Mouse (Mus musculus): ENCODE measurements at regions not wholly inside any gene's neighbourhood (a gene's known extent, or its start where the extent isn't known, plus 50 kb on each side); places are given as distances from the start of the nearest gene placed in this dataset.

DNA sequence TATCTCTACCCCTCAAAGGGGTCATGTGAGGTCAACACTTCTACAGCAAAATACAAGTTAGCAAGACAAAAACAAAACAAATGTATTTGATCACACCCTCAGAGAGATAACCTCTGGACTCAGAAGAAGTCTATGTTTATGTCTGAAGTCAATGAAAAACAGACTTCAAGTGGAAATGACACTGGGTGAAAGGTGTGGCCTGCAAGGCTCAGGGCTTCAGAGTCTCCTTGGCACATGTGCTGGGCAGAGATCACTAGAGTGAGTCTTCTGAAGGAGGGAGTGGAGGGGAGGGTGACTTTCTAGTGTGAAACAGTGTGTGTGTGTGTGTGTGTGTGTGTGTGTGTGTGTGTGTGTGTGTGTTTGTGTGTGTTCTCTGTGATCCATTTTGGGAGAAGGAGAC lies 68.2 kb downstream of the Il12a start:
- TF ChIP-seq CTCF (IDR thresholded peaks at IDR 0.05; ENCODE audit: insufficient read depth, low read depth, low read length) (no peak), POLR2A (IDR thresholded peaks at IDR 0.05; ENCODE audit: insufficient read depth, low read depth, low read length) (no peak)
- 0 out of 2 replicates have a peak, but pooled peaks cover 3% of the 10 kb centered on the region for H3K4me1 ChIP-seq (ENCODE audit: control insufficient read depth, insufficient read depth, low read length)
- no peak overlapping the region for H3K27ac ChIP-seq (ENCODE audit: insufficient read depth, low read depth, low read length)
- H3K4me3 ChIP-seq (ENCODE audit: insufficient read depth, low read depth, low read length): no peak overlapping the region

DNA sequence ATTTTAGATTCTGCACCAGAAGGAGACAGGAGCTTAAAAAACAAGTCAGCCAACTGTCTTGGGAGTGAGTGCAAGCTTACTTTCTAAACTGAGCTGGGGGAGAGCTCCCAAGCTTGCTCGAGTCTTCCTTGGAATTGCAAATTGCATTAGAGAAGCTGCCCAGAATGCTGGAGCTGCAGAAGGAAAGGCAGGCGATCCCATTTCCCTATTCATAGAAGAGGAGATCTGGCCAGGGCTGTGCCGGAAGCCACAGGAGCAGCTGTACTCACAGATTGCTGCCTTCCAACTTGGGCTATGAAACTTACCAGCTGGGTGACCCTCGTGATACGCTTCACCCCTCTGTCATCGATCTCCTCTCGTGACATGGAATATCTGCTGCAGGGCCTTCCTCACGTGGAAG lies 68.9 kb downstream of the Il12a start:
- WGBS: 54% methylated on average over 8 of the region's 8 CpGs
- no peak overlapping the region for H3K27ac ChIP-seq (ENCODE audit: insufficient read depth, low read depth, low read length)
- TF ChIP-seq CTCF (IDR thresholded peaks at IDR 0.05; ENCODE audit: insufficient read depth, low read depth, low read length) (no peak), POLR2A (IDR thresholded peaks at IDR 0.05; ENCODE audit: insufficient read depth, low read depth, low read length) (no peak)
- 0 out of 2 replicates have a peak, but pooled peaks cover 3% of the 10 kb centered on the region for H3K4me1 ChIP-seq (ENCODE audit: control insufficient read depth, insufficient read depth, low read length)
- no peak overlapping the region for H3K4me3 ChIP-seq (ENCODE audit: insufficient read depth, low read depth, low read length)

DNA sequence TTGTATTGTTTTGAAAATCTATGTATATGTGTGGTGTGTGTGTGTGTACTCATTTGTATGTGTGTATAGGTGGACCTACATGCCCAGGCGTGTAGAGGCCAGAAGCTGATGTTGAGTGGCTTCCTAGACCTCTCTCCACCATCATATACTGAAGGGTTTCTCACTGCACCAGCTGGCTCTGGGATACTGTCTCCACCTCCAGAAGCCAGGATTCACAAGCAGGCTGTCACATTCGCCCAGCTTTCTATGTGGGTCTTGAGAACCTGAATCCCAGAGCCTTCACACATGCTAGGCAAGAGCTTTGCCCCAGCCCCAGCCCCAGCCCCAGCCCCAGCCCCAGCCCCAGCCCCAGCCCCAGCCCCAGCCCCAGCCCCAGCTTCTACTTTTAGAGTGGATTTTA lies 70.4 kb downstream of the Il12a start:
- TF ChIP-seq CTCF (IDR thresholded peaks at IDR 0.05; ENCODE audit: insufficient read depth, low read depth, low read length) (no peak), POLR2A (IDR thresholded peaks at IDR 0.05; ENCODE audit: insufficient read depth, low read depth, low read length) (no peak)
- 84% methylated on average over 2 of the region's 2 CpGs for WGBS
- H3K4me1 ChIP-seq (ENCODE audit: control insufficient read depth, insufficient read depth, low read length): 0 out of 2 replicates have a peak, but pooled peaks cover 3% of the 10 kb centered on the region

DNA sequence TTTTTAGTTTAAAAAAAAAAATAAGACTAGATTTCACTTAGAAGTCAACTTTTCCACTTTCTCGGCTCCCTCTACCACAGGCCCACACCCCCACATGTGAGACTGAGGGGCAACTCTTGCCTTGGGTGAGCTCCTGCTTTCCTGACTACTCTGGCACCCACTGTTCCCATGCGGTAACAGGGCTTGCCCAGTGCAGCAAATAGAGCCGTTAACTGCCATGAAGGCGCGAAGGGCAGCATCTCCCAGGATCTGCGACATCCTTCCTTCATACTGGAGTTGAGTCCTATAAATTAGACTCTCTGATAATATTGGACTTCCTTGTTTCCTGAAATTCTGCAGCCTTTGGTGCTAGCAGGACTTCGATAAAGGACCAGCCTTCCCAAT lies 70.8 kb downstream of the Il12a start:
- no peak for TF ChIP-seq CTCF (IDR thresholded peaks at IDR 0.05; ENCODE audit: insufficient read depth, low read depth, low read length)
- no peak for TF ChIP-seq POLR2A (IDR thresholded peaks at IDR 0.05; ENCODE audit: insufficient read depth, low read depth, low read length)
- Histone ChIP-seq H3K27ac (ENCODE audit: insufficient read depth, low read depth, low read length) (no peak overlapping the region), H3K4me1 (ENCODE audit: control insufficient read depth, insufficient read depth, low read length) (0 out of 2 replicates have a peak, but pooled peaks cover 3% of the 10 kb centered on the region), H3K4me3 (ENCODE audit: insufficient read depth, low read depth, low read length) (no peak overlapping the region)
- 88% methylated on average over 7 of the region's 7 CpGs for WGBS

More for the DNA sequence above, 70.4 kb downstream of the Il12a start:
- no peak overlapping the region for H3K27ac ChIP-seq (ENCODE audit: insufficient read depth, low read depth, low read length)
- no peak overlapping the region for H3K4me3 ChIP-seq (ENCODE audit: insufficient read depth, low read depth, low read length)

DNA sequence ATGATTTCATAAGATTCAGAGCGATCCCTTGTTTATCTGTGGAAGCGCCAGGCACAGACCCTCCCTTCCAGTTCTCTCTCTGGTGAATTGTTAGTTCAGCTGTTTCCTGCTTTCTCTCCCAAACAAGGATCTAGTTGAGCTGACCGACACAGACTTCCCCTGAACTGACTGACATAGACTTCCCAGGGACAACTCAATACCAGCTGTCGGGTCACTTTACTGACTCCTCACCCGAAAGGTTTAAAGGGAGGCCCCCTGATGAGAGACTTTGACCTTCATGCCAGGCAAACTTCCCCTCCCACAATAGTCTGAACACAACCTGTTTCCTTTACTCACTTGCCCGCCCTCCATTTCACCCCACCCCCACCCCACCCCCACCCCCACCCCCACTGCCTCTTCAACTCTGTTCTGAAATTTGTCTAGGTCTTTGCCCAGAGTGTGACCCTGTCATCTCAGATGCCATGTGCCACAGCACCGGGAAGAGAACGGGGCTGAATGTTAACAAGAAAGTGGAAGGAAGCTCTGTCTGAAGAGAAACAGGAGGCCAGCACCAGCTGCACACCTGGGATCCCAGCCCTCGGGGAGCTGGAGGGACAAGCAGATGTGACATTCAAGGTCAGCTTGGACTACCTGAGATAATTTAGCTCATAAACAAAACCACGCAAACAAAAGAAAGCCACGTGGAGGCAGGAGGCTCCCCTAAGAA lies 71.3 kb downstream of the Il12a start:
- TF ChIP-seq CTCF (IDR thresholded peaks at IDR 0.05; ENCODE audit: insufficient read depth, low read depth, low read length) (no peak), POLR2A (IDR thresholded peaks at IDR 0.05; ENCODE audit: insufficient read depth, low read depth, low read length) (no peak)
- H3K27ac ChIP-seq (ENCODE audit: insufficient read depth, low read depth, low read length): no peak overlapping the region
- no peak overlapping the region for H3K4me3 ChIP-seq (ENCODE audit: insufficient read depth, low read depth, low read length)
- WGBS: 67% methylated on average over 11 of the region's 11 CpGs
- H3K4me1 ChIP-seq (ENCODE audit: control insufficient read depth, insufficient read depth, low read length): 0 out of 2 replicates have a peak, but pooled peaks cover 3% of the 10 kb centered on the region

DNA sequence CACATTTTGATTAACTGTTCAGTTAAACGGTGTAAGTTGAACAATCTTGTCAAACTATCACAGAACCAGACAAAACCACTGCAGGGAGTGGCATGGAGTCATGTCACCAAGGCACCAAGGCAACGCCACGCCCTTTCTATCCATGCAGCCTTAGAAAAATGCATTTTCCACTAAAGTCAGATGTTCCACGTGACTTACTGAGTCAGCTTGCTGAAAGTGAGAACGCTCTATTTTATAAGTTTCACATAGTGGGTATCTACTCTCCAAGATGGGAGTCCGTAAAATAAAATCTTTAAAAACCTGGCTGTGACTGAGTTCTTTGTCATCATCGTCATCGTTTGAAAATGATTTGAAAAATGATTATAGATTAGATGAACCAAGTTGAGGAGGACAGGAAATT lies 72.5 kb downstream of the Il12a start:
- 93% methylated on average over 8 of the region's 8 CpGs for WGBS
- TF ChIP-seq CTCF (IDR thresholded peaks at IDR 0.05; ENCODE audit: insufficient read depth, low read depth, low read length) (no peak), POLR2A (IDR thresholded peaks at IDR 0.05; ENCODE audit: insufficient read depth, low read depth, low read length) (no peak)
- Histone ChIP-seq H3K27ac (ENCODE audit: insufficient read depth, low read depth, low read length) (no peak overlapping the region), H3K4me3 (ENCODE audit: insufficient read depth, low read depth, low read length) (no peak overlapping the region), H3K4me1 (ENCODE audit: control insufficient read depth, insufficient read depth, low read length) (0 out of 2 replicates have a peak, but pooled peaks cover 3% of the 10 kb centered on the region)

DNA sequence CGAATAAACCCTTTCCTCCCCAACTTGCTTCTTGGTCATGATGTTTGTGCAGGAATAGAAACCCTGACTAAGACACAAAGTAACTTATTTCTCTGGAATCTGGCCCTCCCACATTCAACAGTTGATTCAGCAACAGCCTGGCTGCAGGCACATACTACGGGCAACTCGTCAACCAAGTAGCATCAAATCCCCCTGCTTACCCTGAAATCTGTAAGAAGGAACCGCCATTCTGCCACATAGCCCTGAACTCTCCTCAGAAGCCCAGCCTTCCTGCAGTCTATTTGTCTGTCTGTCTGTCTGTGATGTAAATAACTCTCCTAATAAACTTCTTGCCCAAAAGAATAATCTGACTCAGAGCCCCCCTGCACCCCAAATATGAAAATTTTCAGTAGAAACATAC lies 73.9 kb downstream of the Il12a start:
- no peak overlapping the region for H3K27ac ChIP-seq (ENCODE audit: insufficient read depth, low read depth, low read length)
- TF ChIP-seq POLR2A (IDR thresholded peaks at IDR 0.05; ENCODE audit: insufficient read depth, low read depth, low read length) (no peak), CTCF (IDR thresholded peaks at IDR 0.05; ENCODE audit: insufficient read depth, low read depth, low read length) (no peak)
- 98% methylated on average over 4 of the region's 4 CpGs for WGBS
- H3K4me1 ChIP-seq (ENCODE audit: control insufficient read depth, insufficient read depth, low read length): 0 out of 2 replicates have a peak, but pooled peaks cover 3% of the 10 kb centered on the region
- H3K4me3 ChIP-seq (ENCODE audit: insufficient read depth, low read depth, low read length): no peak overlapping the region

DNA sequence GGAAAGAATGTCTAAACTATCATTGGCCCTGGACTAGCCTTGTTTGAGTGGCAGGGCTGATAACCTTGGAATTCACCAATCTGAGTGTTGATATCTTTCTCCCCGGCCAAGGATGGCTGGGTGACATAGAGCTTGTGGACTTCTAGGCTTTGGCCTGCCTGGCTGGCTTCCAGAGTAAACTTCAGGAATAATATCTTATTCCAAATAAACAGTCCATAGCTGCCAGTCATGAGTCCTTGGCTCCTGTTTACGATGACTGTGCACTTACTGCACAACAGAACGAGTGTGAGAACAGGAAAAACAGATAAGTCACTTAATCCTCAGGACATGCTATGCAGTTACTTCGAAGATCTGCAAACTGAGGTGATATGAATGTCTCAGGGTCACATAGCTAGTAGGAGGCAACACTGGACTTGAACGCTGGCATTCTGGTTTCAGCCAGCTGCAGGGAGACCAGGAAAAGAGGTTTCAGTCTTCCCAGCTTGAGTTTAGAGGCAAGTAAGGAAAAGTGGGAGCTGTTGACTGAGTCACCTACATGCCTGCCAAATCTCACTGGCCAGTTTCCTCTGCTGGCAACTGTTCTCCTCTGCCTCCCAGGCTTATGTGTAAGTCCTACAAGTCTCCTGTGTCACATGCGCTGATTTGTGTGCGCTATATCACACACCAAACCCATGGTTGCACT lies 74.6 kb downstream of the Il12a start:
- no peak overlapping the region for H3K4me3 ChIP-seq (ENCODE audit: insufficient read depth, low read depth, low read length)
- H3K4me1 ChIP-seq (ENCODE audit: control insufficient read depth, insufficient read depth, low read length): no peaks in the 10 kb centered on the region
- H3K27ac ChIP-seq (ENCODE audit: insufficient read depth, low read depth, low read length): no peak overlapping the region
- 76% methylated on average over 7 of the region's 7 CpGs for WGBS
- TF ChIP-seq CTCF (IDR thresholded peaks at IDR 0.05; ENCODE audit: insufficient read depth, low read depth, low read length) (no peak), POLR2A (IDR thresholded peaks at IDR 0.05; ENCODE audit: insufficient read depth, low read depth, low read length) (no peak)

DNA sequence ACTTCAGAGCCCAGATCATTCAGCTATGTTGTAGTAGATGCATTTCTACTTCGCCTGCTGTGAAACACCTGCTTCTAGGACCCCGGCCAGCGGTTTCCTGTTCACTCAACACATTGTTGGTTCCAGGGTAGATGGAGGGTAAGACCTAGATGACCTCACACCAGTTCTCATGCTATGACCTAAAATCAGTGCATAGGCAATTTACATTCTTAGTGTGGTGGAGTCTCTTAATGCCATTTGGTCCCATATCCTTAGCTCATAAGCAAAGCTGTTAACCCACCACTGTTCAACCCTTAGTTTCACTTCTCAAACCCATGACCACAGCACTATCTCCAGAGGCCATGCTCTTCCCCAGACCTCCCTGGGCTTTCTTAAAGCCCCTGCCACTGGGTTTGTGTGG lies 81.1 kb downstream of the Il12a start:
- Histone ChIP-seq H3K4me3 (ENCODE audit: insufficient read depth, low read depth, low read length) (no peak overlapping the region), H3K4me1 (ENCODE audit: control insufficient read depth, insufficient read depth, low read length) (no peaks in the 10 kb centered on the region), H3K27ac (ENCODE audit: insufficient read depth, low read depth, low read length) (no peak overlapping the region)
- no peak for TF ChIP-seq POLR2A (IDR thresholded peaks at IDR 0.05; ENCODE audit: insufficient read depth, low read depth, low read length)
- TF ChIP-seq CTCF (IDR thresholded peaks at IDR 0.05; ENCODE audit: insufficient read depth, low read depth, low read length): no peak
- WGBS: 95% methylated on average over 3 of the region's 3 CpGs

Measured in olfactory bulb, adult 2 months (tissue).